Mouse (Mus musculus) C2C12 (cell line): ENCODE results near the gene Vdr.

ENCODE experiments used
- CTCF ChIP-seq: IDR thresholded peaks from one replicate; pipeline ENCODE4 v1.5.1; 2011; ENCODE audit not compliant: control insufficient read depth, insufficient read depth, insufficient read length
- FOSL1 ChIP-seq: IDR thresholded peaks from one replicate; pipeline ENCODE4 v1.8.0; 2011; ENCODE audit warnings: mild to moderate bottlenecking, low read length; ENCODE audit not compliant: poor library complexity, insufficient read depth, severe bottlenecking

DNA sequence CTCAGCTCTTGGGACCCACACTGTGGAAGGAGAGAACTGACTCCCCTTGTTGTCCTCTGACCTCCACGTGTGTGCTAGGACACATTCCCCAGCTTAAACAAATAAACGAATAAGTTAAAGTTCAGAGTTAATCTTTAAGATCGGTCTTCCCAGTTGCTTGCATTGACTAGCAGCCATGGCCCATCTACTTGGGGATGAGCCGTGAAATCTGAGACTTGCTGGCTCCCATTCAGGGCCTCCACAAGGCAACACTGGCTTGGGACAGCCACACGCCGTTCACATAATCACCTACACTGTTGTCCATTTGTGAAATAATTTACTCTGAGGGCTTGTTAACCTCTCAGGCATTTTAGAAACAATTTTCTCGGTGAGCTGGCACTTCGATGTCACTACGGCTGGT, 36.7 kb downstream of the Vdr start:
- TF ChIP-seq CTCF (no peak), FOSL1 (no peak)
